Mouse (Mus musculus) left cerebral cortex, postnatal 10 days (tissue): ENCODE measurements around the gene Dnmt3l. TPM values are rescaled to one million over a fixed set of nuclear protein-coding genes. Genes with fewer than 3 reads are reported as not detected.
A peak's percentile ranks its signal among the peaks of the same experiment; 100 is the strongest.

Experiments
- DNase-seq, 2 experiments: peaks; one replicate each; pipeline ENCODE4 v3.0.0; 2021 to 2022; ENCODE audit warnings: low spot score in 2 of 2, mixed read lengths in 1 of 2; ENCODE audit errors: extremely low spot score in 1 of 2
- intact Hi-C: fragments of 180-260 bp; cut with DNase I; formaldehyde crosslinking; loops from one replicate; pipeline ENCODE4 v1.15.1; 2025
- total RNA-seq, 2 experiments: library from RNA; stranded (reverse); gene quantifications; 2 replicates each; pipeline ENCODE4 v1.2.3; 2021

Gene Dnmt3l
- total RNA-seq, 2 experiments from 2014 or later: 0.81 TPM; not detected in 1

GRCm38 (mm10) chr10:78104555-78105490, 63.1 kb downstream of the Dnmt3l start:
- intact Hi-C loops: no loop called here
- DNase-seq: peak; percentile 7 to 55

- intact Hi-C loops: no loop called here
- DNase-seq: peak in 1 of 2 experiments; percentile 25
Measured at GRCm38 (mm10) chr10:78105548-78105947, 63.8 kb downstream of the Dnmt3l start.

Other genes starting within 250 kb of the Dnmt3l start
- not detected for gene Gm9639, start 246.9 kb upstream of the Dnmt3l start, total RNA-seq
- gene Gm19668, start 242.8 kb upstream of the Dnmt3l start, total RNA-seq: not detected
- not detected for gene Gm9507, start 230.1 kb upstream of the Dnmt3l start, total RNA-seq
- gene Gm2696, start 227.3 kb upstream of the Dnmt3l start, total RNA-seq: not detected
- gene Krtap10-4, start 214.9 kb upstream of the Dnmt3l start, total RNA-seq: not detected
- gene Krtap10-10, start 206.0 kb upstream of the Dnmt3l start, total RNA-seq: not detected
- not detected for gene Gm36176, start 195.1 kb upstream of the Dnmt3l start, total RNA-seq
- gene Gm10318, start 189.1 kb upstream of the Dnmt3l start, total RNA-seq: not detected
- not detected for gene Gm3285, start 180.0 kb upstream of the Dnmt3l start, total RNA-seq
- 10 to 100 TPM; 31.7 to 33.5 TPM for gene Lrrc3, start 139.4 kb upstream of the Dnmt3l start, total RNA-seq
- 10 to 100 TPM; 27.4 to 29.6 TPM for gene Trpm2, start 71.4 kb upstream of the Dnmt3l start, total RNA-seq
- 10 to 100 TPM; 31.9 to 37.4 TPM for gene 1810043G02Rik, start 63.4 kb upstream of the Dnmt3l start, total RNA-seq
- gene Pfkl, start 31.9 kb upstream of the Dnmt3l start, total RNA-seq: 10 to 100 TPM; 82.7 to 90.8 TPM
- gene Aire, start 1.7 kb downstream of the Dnmt3l start, total RNA-seq: under 1 TPM in 1 of 2 experiments, not detected in 1; 0.28 TPM
- gene Icosl, start 27.4 kb downstream of the Dnmt3l start, total RNA-seq: 1 to 10 TPM; 1.4 to 1.9 TPM
- gene D10Jhu81e, start 127.8 kb downstream of the Dnmt3l start, total RNA-seq: 10 to 100 TPM; 85.0 to 93.0 TPM
- gene Pwp2, start 143.2 kb downstream of the Dnmt3l start, total RNA-seq: 10 to 100 TPM; 18.5 to 18.7 TPM
- gene Trappc10, start 202.7 kb downstream of the Dnmt3l start, total RNA-seq: 10 to 100 TPM; 81.8 to 84.3 TPM